Mouse (Mus musculus): Measurements from ENCODE around the gene Lmf2.

DNA sequence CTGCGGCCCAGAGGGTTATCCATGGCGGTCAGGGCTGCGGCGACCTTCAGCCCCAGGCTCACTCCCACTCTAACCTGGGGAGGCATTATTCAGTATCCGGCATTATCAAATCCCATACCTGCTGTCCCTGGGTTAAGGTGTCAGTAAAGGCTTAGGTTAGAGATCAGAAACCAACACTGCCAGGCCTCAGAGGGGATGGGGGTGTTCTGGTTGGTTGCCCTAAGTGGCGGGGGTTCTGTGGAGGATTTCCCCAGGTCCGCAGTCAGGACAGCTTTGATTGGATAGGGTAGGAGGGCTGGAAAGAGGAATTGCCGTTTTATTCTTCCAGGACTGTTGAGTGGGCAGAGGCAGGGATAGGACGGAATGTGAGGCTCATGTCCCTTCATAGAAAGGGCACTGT is 18.9 kb upstream of the Lmf2 start:
- TF ChIP-seq CTCF (IDR thresholded peaks at IDR 0.05; ENCODE audit: extremely low read depth, insufficient read depth, low read length) = no peak
- no peak for TF ChIP-seq POLR2A (IDR thresholded peaks at IDR 0.05; ENCODE audit: extremely low read depth, insufficient read depth, low read length)

All from cortical plate, adult 2 months (tissue).